Mouse (Mus musculus): ENCODE results near the gene Alk.

DNA sequence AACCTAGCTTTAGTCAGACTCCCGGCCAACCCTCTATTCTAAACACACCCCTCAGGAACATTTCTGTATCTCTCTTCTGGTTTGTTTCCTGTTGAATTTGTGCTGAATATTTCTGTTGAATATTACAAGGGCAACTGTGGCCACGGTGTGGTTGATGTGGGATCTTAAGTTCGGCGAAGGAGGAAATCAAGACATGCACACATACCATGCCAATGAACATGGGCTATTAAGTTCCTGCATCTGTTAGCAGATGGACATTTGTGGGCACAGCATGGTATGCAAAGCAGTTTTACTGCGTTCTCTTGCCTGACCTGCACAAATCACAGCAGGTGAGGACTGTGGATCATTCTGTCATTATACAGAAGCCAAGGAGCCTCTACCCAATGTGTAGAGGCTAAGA lies 83.1 kb downstream of the Alk start:
- no peak for TF ChIP-seq EP300 (IDR thresholded peaks at IDR 0.05; ENCODE audit: low read depth)
- no peak for TF ChIP-seq CTCF (IDR thresholded peaks at IDR 0.05; ENCODE audit: low read depth)

Data from liver, postnatal 0 days (tissue).